Mouse (Mus musculus) ES-Bruce4 (cell line): ENCODE results near the gene Bclaf3. TPM values are rescaled to one million over a fixed set of nuclear protein-coding genes. Genes with fewer than 3 reads are reported as not detected.

Experiments
- H3K27ac ChIP-seq: 2 replicates; pipeline ENCODE4 v1.5.1; 2012; ENCODE audit warnings: low read length, inconsistent platforms; ENCODE audit not compliant: insufficient read depth
- H3K27me3 ChIP-seq: 2 replicates; pipeline ENCODE4 v1.6.1; 2012; ENCODE audit warnings: mild to moderate bottlenecking, low read length, inconsistent platforms; ENCODE audit not compliant: control insufficient read depth, poor library complexity, insufficient read depth, severe bottlenecking
- H3K36me3 ChIP-seq: 2 replicates; pipeline ENCODE4 v1.6.1; 2012; ENCODE audit warnings: inconsistent platforms, mild to moderate bottlenecking, low read length, moderate library complexity; ENCODE audit not compliant: control insufficient read depth, poor library complexity, insufficient read depth, severe bottlenecking
- H3K4me1 ChIP-seq: one replicate; pipeline ENCODE4 v1.8.1; 2011; ENCODE audit warnings: low read length; ENCODE audit not compliant: control insufficient read depth, insufficient read depth
- H3K4me3 ChIP-seq: 2 replicates; pipeline ENCODE4 v1.5.1; 2011; ENCODE audit warnings: low read depth, mild to moderate bottlenecking, low read length
- H3K9ac ChIP-seq: 2 replicates; pipeline ENCODE4 v1.6.1; 2012; ENCODE audit warnings: low read depth, mild to moderate bottlenecking, inconsistent platforms; ENCODE audit not compliant: poor library complexity, severe bottlenecking
- H3K9me3 ChIP-seq: replicated peaks from 2 replicates; pipeline ENCODE4 v1.6.1; 2012; ENCODE audit warnings: mild to moderate bottlenecking, low read length, inconsistent platforms; ENCODE audit not compliant: control insufficient read depth, poor library complexity, insufficient read depth, severe bottlenecking
- CTCF ChIP-seq: IDR thresholded peaks from one replicate; pipeline ENCODE4 v1.8.1; 2011; ENCODE audit warnings: low read depth, low read length
- EP300 ChIP-seq: IDR thresholded peaks from 2 replicates; pipeline ENCODE4 v1.6.1; 2011; ENCODE audit warnings: low read depth, low read length; ENCODE audit not compliant: insufficient read depth
- POLR2A ChIP-seq: IDR thresholded peaks from one replicate; pipeline ENCODE4 v1.8.1; 2011; ENCODE audit warnings: low read length; ENCODE audit not compliant: insufficient read depth
- polyA plus RNA-seq: library from polyadenylated mRNA; stranded (reverse); fragments of >200 nt; gene quantifications from 2 replicates; pipeline ENCODE4 v1.2.4, GENCODE M21; 2011; ENCODE audit warnings: low read depth; ENCODE audit not compliant: missing spikeins, insufficient read depth, insufficient read length

Gene Bclaf3
- polyA plus RNA-seq, 1 experiment, result 118 TPM

DNA sequence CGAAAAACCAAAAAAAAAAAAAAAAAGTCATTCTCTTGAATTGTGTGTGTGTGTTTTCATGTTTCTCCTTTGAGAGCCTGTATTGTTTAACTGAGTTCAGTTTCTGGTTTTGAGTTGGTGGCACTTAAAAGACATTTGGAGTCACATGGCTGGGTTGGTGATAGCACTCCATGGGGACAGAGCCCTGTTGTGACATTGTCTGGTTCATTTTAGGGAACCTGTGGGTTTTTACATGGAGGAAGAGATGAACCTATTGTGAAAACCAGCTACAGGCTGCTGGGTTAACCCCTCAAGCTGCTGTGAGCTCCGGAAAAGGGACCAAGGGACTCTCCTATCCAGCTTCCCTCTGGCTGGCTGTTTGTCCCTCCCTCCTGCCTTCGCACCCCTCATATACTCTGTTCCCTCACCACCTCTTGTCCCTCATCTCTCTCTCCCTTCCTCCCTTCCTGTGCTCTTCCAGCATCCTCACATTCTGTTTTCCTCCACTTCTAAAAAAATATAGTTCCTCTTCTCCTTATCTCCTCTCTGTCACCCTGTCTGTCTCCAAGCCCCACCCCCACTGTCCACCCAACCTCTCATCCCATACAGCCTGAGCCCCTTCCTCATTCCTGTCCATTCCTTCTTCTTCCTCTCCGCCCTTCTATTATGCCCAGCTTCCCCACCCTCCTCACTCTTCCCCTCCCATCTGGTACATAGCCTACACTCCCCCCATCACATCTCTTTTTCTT is 112.2 kb downstream of the Bclaf3 start:
- Histone ChIP-seq H3K9ac (no peak overlapping the region), H3K4me3 (no peak overlapping the region), H3K4me1 (no peaks in the 10 kb centered on the region), H3K36me3 (no peaks in the 10 kb centered on the region), H3K27ac (no peak overlapping the region), H3K27me3 (no peaks in the 10 kb centered on the region), H3K9me3 (no peaks in the 10 kb centered on the region)
- no peak for TF ChIP-seq EP300
- no peak for TF ChIP-seq CTCF
- no peak for TF ChIP-seq POLR2A

GRCm38 (mm10) chrX:159639991-159640390 is 113.5 kb downstream of the Bclaf3 start:
- Histone ChIP-seq H3K27ac (no peak overlapping the region), H3K4me1 (no peaks in the 10 kb centered on the region), H3K27me3 (no peaks in the 10 kb centered on the region), H3K4me3 (no peak overlapping the region), H3K9ac (no peak overlapping the region), H3K9me3 (no peaks in the 10 kb centered on the region), H3K36me3 (no peaks in the 10 kb centered on the region)
- TF ChIP-seq EP300 (no peak), CTCF (no peak), POLR2A (no peak)

Other genes starting within 250 kb of the Bclaf3 start
- gene Eif1ax, start 154.5 kb upstream of the Bclaf3 start, polyA plus RNA-seq, result 83.9 and 92.6 TPM in 2 replicates
- gene Map7d2, start 112.1 kb upstream of the Bclaf3 start, polyA plus RNA-seq, result 14.4 and 16.8 TPM in 2 replicates
- 2.8 and 4.4 TPM in 2 replicates for gene Sh3kbp1, start 100.6 kb downstream of the Bclaf3 start, polyA plus RNA-seq